Mouse (Mus musculus) neural tube, embryonic 12.5 days (tissue): ENCODE measurements around the gene Dmrta2. TPM values are rescaled to one million over a fixed set of nuclear protein-coding genes. Genes with fewer than 3 reads are reported as not detected.
A peak's percentile ranks its signal among the peaks of the same experiment; 100 is the strongest.

Experiments
- ATAC-seq: fragments of 200-750 bp; cut with Nextera tagmentation; 2 replicates; pipeline ENCODE4 v1.8.0; 2017; ENCODE audit warnings: low read depth, mild to moderate bottlenecking, moderate TSS enrichment, moderate library complexity; ENCODE audit not compliant: low FRiP score
- H3K27ac ChIP-seq: fragments of 300-500 bp; sonication (generic); 2 replicates; pipeline ENCODE4 v1.5.1; 2016
- H3K27me3 ChIP-seq: fragments of 300-500 bp; sonication (generic); replicated peaks from 2 replicates; pipeline ENCODE4 v1.6.1; 2016; ENCODE audit warnings: mild to moderate bottlenecking
- H3K36me3 ChIP-seq: fragments of 300-500 bp; sonication (generic); 2 replicates; pipeline ENCODE4 v1.6.1; 2016; ENCODE audit warnings: mild to moderate bottlenecking
- H3K4me1 ChIP-seq: fragments of 300-500 bp; sonication (generic); 2 replicates; pipeline ENCODE4 v1.6.1; 2016
- H3K4me2 ChIP-seq: fragments of 300-500 bp; sonication (generic); replicated peaks from 2 replicates; pipeline ENCODE4 v1.6.1; 2016; ENCODE audit warnings: mild to moderate bottlenecking
- H3K4me3 ChIP-seq: fragments of 300-500 bp; sonication (generic); 2 replicates; pipeline ENCODE4 v1.5.1; 2016
- H3K9ac ChIP-seq: fragments of 300-500 bp; sonication (generic); 2 replicates; pipeline ENCODE4 v1.6.1; 2016; ENCODE audit warnings: mild to moderate bottlenecking
- H3K9me3 ChIP-seq: fragments of 300-500 bp; sonication (generic); 2 replicates; pipeline ENCODE4 v1.6.1; 2016; ENCODE audit warnings: mild to moderate bottlenecking
- WGBS: fragments of 180-500 bp; shearing (Covaris S2); methylation state at CpG from one replicate; pipeline ENCODE4 v1.1.7; 2016; 5-methylcytosine and 5-hydroxymethylcytosine counted together
- polyA plus RNA-seq: library from polyadenylated mRNA; unstranded; fragments of >200 nt; fragmentation: Nextera tagmentation; extraction: Ambion mirVana; gene quantifications from 2 replicates; pipeline ENCODE4 v1.2.1, GENCODE M21; 2016

Dmrta2 gene
- polyA plus RNA-seq, 1 experiment from 2014 or later, result 0.27 TPM

GRCm38 (mm10) chr4:109989213-109989612 is 11.4 kb downstream of the Dmrta2 start:
- Histone ChIP-seq H3K4me3 (no peak overlapping the region), H3K4me2 (no peak overlapping the region), H3K4me1 (no peaks in the 10 kb centered on the region), H3K27me3 (peaks cover 78% of the 10 kb centered on the region), H3K36me3 (no peaks in the 10 kb centered on the region), H3K9ac (no peak overlapping the region), H3K9me3 (no peaks in the 10 kb centered on the region), H3K27ac (no peak overlapping the region)
- ATAC-seq, result no peak
- 31% methylated on average over 6 of the region's 6 CpGs for WGBS

GRCm38 (mm10) chr4:110006044-110006443 is 28.2 kb downstream of the Dmrta2 start:
- H3K9me3 ChIP-seq, result no peaks in the 10 kb centered on the region
- WGBS, result 92% methylated on average over 1 of the region's 1 CpGs
- no peak for ATAC-seq

GRCm38 (mm10) chr4:110019145-110019544 is 41.3 kb downstream of the Dmrta2 start:
- no peak for ATAC-seq
- 56% methylated on average over 9 of the region's 9 CpGs for WGBS
- Histone ChIP-seq H3K9me3 (no peaks in the 10 kb centered on the region), H3K36me3 (no peaks in the 10 kb centered on the region), H3K4me2 (no peak overlapping the region), H3K4me1 (peaks cover 4% of the 10 kb centered on the region; the same call in 1 of the 2 replicates), H3K27ac (no peak overlapping the region), H3K4me3 (no peak overlapping the region), H3K9ac (no peak overlapping the region), H3K27me3 (no peaks in the 10 kb centered on the region)

More at GRCm38 (mm10) chr4:110006044-110006443, 28.2 kb downstream of the Dmrta2 start:
- H3K27ac ChIP-seq, result no peak overlapping the region
- no peak overlapping the region for H3K4me2 ChIP-seq
- no peaks in the 10 kb centered on the region for H3K4me1 ChIP-seq
- no peaks in the 10 kb centered on the region for H3K27me3 ChIP-seq
- H3K9ac ChIP-seq, result no peak overlapping the region
- H3K36me3 ChIP-seq, result no peaks in the 10 kb centered on the region
- H3K4me3 ChIP-seq, result no peak overlapping the region

- WGBS, result 11% methylated on average over 12 of the region's 12 CpGs
- peak; percentile 34; the same call in 1 of the 2 replicates for ATAC-seq
- H3K36me3 ChIP-seq, result no peaks in the 10 kb centered on the region
- H3K9ac ChIP-seq, result 0 out of 2 replicates have a peak overlapping the region, but pooled peaks have one; percentile 8
- no peaks in the 10 kb centered on the region for H3K9me3 ChIP-seq
- no peaks in the 10 kb centered on the region for H3K27me3 ChIP-seq
- no peak overlapping the region for H3K4me3 ChIP-seq
- H3K4me1 ChIP-seq, result peaks cover 4% of the 10 kb centered on the region; the same call in 1 of the 2 replicates
- peak overlapping the region; percentile 53 for H3K4me2 ChIP-seq
- no peak overlapping the region for H3K27ac ChIP-seq
These were observed 42.4 kb downstream of the Dmrta2 start for GRCm38 (mm10) chr4:110020255-110020654.

GRCm38 (mm10) chr4:110021956-110022625 is 44.2 kb downstream of the Dmrta2 start:
- Histone ChIP-seq H3K4me1 (peaks cover 4% of the 10 kb centered on the region; the same call in 1 of the 2 replicates), H3K4me2 (peak overlapping the region; percentile 29; the same call in 1 of the 2 replicates), H3K36me3 (no peaks in the 10 kb centered on the region), H3K4me3 (no peak overlapping the region), H3K27ac (no peak overlapping the region), H3K9me3 (no peaks in the 10 kb centered on the region), H3K27me3 (no peaks in the 10 kb centered on the region), H3K9ac (no peak overlapping the region)
- WGBS, result 17% methylated on average over 25 of the region's 25 CpGs
- peak; percentile 57; the same call in 1 of the 2 replicates for ATAC-seq

GRCm38 (mm10) chr4:110028461-110029188 is 50.8 kb downstream of the Dmrta2 start:
- WGBS, result 61% methylated on average over 6 of the region's 6 CpGs
- no peak overlapping the region for H3K9ac ChIP-seq
- no peak overlapping the region for H3K27ac ChIP-seq

GRCm38 (mm10) chr4:110029446-110029845 is 51.6 kb downstream of the Dmrta2 start:
- Histone ChIP-seq H3K27ac (no peak overlapping the region), H3K4me2 (no peak overlapping the region), H3K36me3 (no peaks in the 10 kb centered on the region), H3K4me3 (no peak overlapping the region), H3K9me3 (no peaks in the 10 kb centered on the region), H3K27me3 (no peaks in the 10 kb centered on the region), H3K4me1 (no peaks in the 10 kb centered on the region), H3K9ac (no peak overlapping the region)
- 84% methylated on average over 1 of the region's 1 CpGs for WGBS
- ATAC-seq, result no peak

More at GRCm38 (mm10) chr4:110028461-110029188, 50.8 kb downstream of the Dmrta2 start:
- H3K4me2 ChIP-seq, result no peak overlapping the region
- H3K9me3 ChIP-seq, result no peaks in the 10 kb centered on the region
- ATAC-seq, result peak; percentile 77
- no peaks in the 10 kb centered on the region for H3K36me3 ChIP-seq
- H3K4me1 ChIP-seq, result no peaks in the 10 kb centered on the region
- H3K4me3 ChIP-seq, result no peak overlapping the region
- H3K27me3 ChIP-seq, result no peaks in the 10 kb centered on the region
